Mouse (Mus musculus) MN1 (cell line): ENCODE data around the gene 1700020A23Rik.
A peak's percentile ranks its signal among the peaks of the same experiment; 100 is the strongest.
"Not testable (repeated sequence)": the region's sequence is repeated elsewhere in the genome, so short reads cannot be mapped to it uniquely, and the experiment has no call there.

Experiments
- DNase-seq: peaks from one replicate; pipeline ENCODE4 v3.0.0-alpha.2; 2016; ENCODE audit warnings: low spot score

The 1700020A23Rik gene

GRCm38 (mm10) chr2:130404939-130405338 lies at the start of gene 1700020A23Rik, which contains the start of gene Gm28372:
1700020A23Rik (plus strand) TSS chr2:130405259.
Gm28372 (plus strand) TSS chr2:130405239.
- DNase-seq: no peak

- DNase-seq: no peak
These were observed 47.5 kb upstream of the 1700020A23Rik start for GRCm38 (mm10) chr2:130357551-130357950.

- DNase-seq: no peak
These were observed 46.2 kb upstream of the 1700020A23Rik start for GRCm38 (mm10) chr2:130358852-130359251.

GRCm38 (mm10) chr2:130362511-130363026 lies 42.5 kb upstream of the 1700020A23Rik start:
- peak; percentile 81 for DNase-seq

GRCm38 (mm10) chr2:130365211-130366094 lies 39.6 kb upstream of the 1700020A23Rik start:
- no peak for DNase-seq

GRCm38 (mm10) chr2:130367386-130367785 lies 37.7 kb upstream of the 1700020A23Rik start:
- no peak for DNase-seq

- DNase-seq: not testable (repeated sequence)
These were observed 32.0 kb upstream of the 1700020A23Rik start for GRCm38 (mm10) chr2:130373026-130373425.

- no peak for DNase-seq
These were observed 30.1 kb upstream of the 1700020A23Rik start for GRCm38 (mm10) chr2:130374951-130375350.

GRCm38 (mm10) chr2:130383205-130383604 lies 21.9 kb upstream of the 1700020A23Rik start:
- no peak for DNase-seq

GRCm38 (mm10) chr2:130383895-130384294 lies 21.2 kb upstream of the 1700020A23Rik start:
- DNase-seq: no peak

- DNase-seq: no peak
These were observed 18.8 kb upstream of the 1700020A23Rik start for GRCm38 (mm10) chr2:130386212-130386611.

- no peak for DNase-seq
These were observed 16.3 kb upstream of the 1700020A23Rik start for GRCm38 (mm10) chr2:130388796-130389195.

- DNase-seq: no peak
These were observed 13.9 kb upstream of the 1700020A23Rik start for GRCm38 (mm10) chr2:130390993-130391625.

GRCm38 (mm10) chr2:130392836-130393235 lies 12.2 kb upstream of the 1700020A23Rik start:
- no peak for DNase-seq

- no peak for DNase-seq
These were observed 9.4 kb upstream of the 1700020A23Rik start for GRCm38 (mm10) chr2:130395696-130396095.

- no peak for DNase-seq
These were observed 7.7 kb upstream of the 1700020A23Rik start, which contains the start of gene Cpxm1 for GRCm38 (mm10) chr2:130397186-130397985. Cpxm1 (minus strand) TSS chr2:130397574.

GRCm38 (mm10) chr2:130398091-130398490 lies 7.0 kb upstream of the 1700020A23Rik start:
- DNase-seq: no peak

- DNase-seq: no peak
These were observed 5.0 kb upstream of the 1700020A23Rik start for GRCm38 (mm10) chr2:130400046-130400445.

GRCm38 (mm10) chr2:130401891-130402290 lies 3.2 kb upstream of the 1700020A23Rik start:
- DNase-seq: no peak

- no peak for DNase-seq
These were observed 1.1 kb downstream of the 1700020A23Rik start, which contains the start of gene Tmem239 for GRCm38 (mm10) chr2:130406178-130406577. Tmem239 (plus strand) TSS chr2:130406478.

- DNase-seq: no peak
These were observed 3.1 kb downstream of the 1700020A23Rik start for GRCm38 (mm10) chr2:130408194-130408593.
